Mouse (Mus musculus) small intestine, adult 2 months (tissue): Measurements from ENCODE around the gene Ccr10.

Experiments
- CTCF ChIP-seq: fragments of 200-500 bp; IDR thresholded peaks from 2 replicates; pipeline ENCODE4 v1.5.1; 2012; ENCODE audit warnings: low read depth, mild to moderate bottlenecking, control low read depth, inconsistent platforms, low read length, moderate library complexity, mixed read lengths; ENCODE audit not compliant: insufficient replicate concordance, insufficient read length; ENCODE audit errors: extremely low read depth
- POLR2A ChIP-seq: fragments of 200-500 bp; IDR thresholded peaks from 2 replicates; pipeline ENCODE4 v1.6.1; 2012; ENCODE audit warnings: low read depth, mild to moderate bottlenecking, control low read depth, inconsistent platforms, low read length, moderate library complexity

DNA sequence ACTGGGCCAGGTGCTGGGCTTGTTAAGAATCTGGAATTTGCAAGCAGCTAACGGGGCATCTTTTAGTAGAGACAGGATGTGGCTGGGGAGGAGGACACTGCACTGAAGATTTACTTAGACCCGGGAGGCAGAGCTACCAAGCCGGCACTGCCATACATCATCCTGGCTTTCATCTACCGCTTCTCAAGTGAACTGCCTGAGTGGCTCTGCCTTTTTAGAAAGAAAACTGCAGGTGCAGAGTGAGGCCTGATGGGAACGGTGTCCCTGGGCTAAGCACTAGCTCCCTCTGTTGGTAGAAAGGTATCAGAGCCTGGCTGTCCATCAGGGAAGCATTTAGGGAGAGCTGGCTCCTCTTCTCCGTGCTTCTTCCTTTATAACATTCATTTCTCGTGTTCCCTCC, 25.7 kb upstream of the Ccr10 start:
- TF ChIP-seq CTCF, result peak; percentile 67; the same call in 1 of the 2 replicates
- no peak for TF ChIP-seq POLR2A
